Mouse (Mus musculus) brain, embryonic 14.5 days (tissue): Measurements from ENCODE around the gene Lix1. TPM values are rescaled to one million over a fixed set of nuclear protein-coding genes. Genes with fewer than 3 reads are reported as not detected.

ENCODE experiments used
- DNase-seq: peaks from one replicate; pipeline ENCODE4 v3.0.0-alpha.2; 2011; ENCODE audit warnings: low read depth
- CTCF ChIP-seq: fragments of 200-500 bp; IDR thresholded peaks from 2 replicates; pipeline ENCODE4 v1.5.1; 2012; ENCODE audit warnings: inconsistent platforms, mild to moderate bottlenecking, moderate library complexity, borderline replicate concordance; ENCODE audit not compliant: insufficient read depth, insufficient read length; ENCODE audit errors: extremely low read depth
- POLR2A ChIP-seq: fragments of 200-500 bp; IDR thresholded peaks from 2 replicates; pipeline ENCODE4 v1.6.1; 2012; ENCODE audit warnings: mild to moderate bottlenecking, inconsistent platforms, borderline replicate concordance; ENCODE audit not compliant: poor library complexity, insufficient read depth, insufficient read length, severe bottlenecking; ENCODE audit errors: extremely low read depth
- polyA plus RNA-seq: library from polyadenylated mRNA; depleted of rRNA; stranded (reverse); fragments of >200 nt; gene quantifications from 2 replicates; pipeline ENCODE4 v1.2.3, GENCODE M21; 2012

Lix1 gene
- polyA plus RNA-seq, 1 experiment: 10.3 TPM

- no peak for TF ChIP-seq POLR2A
- peak; percentile 80 for DNase-seq
Measured at GRCm38 (mm10) chr17:17424609-17425307, 22.3 kb downstream of the Lix1 start.

DNA sequence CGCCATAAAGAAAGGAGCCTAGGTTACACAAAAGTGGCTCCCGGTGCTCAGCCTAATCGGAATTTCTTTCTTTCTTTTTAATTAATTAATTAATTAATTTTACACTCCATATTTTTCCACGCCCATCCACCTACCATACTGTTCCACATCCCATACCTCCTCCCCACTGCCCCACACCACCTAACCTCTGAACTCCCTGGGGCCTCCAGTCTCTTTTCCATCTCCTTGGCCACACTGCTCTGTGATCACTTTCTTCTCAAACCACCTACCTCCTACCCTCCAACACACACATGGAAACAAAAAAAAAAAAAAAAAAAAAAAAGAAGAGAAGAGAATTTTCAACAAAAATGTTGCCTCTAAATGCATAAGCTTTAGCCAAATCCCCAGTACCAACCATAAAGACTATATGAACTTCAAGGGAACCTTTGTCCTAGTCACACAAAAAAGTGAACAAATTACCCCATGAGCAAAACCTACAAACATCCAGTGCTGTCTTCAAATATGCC lies 22.9 kb downstream of the Lix1 start:
- no peak for DNase-seq
- no peak for TF ChIP-seq POLR2A
- TF ChIP-seq CTCF: no peak

DNA sequence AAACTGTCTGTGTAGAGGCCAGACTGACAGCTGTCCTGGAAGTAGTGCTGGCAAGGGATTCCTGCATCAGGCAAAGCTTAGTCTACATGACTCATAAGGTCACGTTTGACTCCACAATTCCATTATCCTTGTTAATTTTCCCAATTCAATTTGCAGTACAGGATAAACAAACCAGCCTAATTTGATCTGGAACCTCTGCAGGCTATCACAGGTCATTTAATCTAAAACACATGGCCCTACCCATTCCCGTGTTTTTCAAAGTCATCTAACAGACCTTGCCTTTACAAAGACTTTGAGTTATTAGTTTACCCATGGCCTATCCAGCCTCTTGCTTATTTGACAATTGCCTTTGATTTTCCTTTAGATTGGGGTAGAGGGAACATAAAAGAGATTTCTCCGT lies 23.4 kb downstream of the Lix1 start:
- TF ChIP-seq POLR2A (no peak), CTCF (no peak)
- no peak for DNase-seq

DNA sequence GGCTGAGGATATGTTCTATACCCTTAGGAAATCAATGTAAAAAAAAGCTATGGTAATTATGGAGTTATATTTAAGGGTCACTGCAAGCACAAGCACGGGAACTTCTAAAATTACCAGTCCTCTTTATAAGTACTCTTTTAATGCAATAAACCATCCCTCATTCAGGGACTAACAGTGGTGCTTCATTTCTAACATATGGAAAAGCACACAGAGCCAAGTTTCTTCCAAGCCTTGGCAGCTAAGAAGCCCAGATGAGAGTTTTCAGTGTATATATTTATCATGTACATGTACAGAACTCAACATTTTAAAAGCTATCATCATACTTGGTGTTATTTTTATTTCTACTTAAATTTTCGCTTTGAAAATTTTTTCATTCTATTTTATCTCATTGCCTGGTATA lies 26.4 kb downstream of the Lix1 start:
- DNase-seq: no peak
- no peak for TF ChIP-seq POLR2A
- TF ChIP-seq CTCF: no peak

GRCm38 (mm10) chr17:17433679-17434078 lies 31.2 kb downstream of the Lix1 start:
- peak; percentile 43 for DNase-seq
- TF ChIP-seq POLR2A: no peak
- TF ChIP-seq CTCF: no peak

GRCm38 (mm10) chr17:17438576-17439191 lies 36.2 kb downstream of the Lix1 start:
- DNase-seq: no peak
- TF ChIP-seq POLR2A: no peak
- TF ChIP-seq CTCF: no peak

GRCm38 (mm10) chr17:17441876-17442498 lies 39.5 kb downstream of the Lix1 start:
- peak; percentile 75 for DNase-seq
- TF ChIP-seq POLR2A (no peak), CTCF (no peak)

GRCm38 (mm10) chr17:17444297-17444886 lies 41.9 kb downstream of the Lix1 start:
- DNase-seq: no peak
- TF ChIP-seq POLR2A (no peak), CTCF (no peak)

DNA sequence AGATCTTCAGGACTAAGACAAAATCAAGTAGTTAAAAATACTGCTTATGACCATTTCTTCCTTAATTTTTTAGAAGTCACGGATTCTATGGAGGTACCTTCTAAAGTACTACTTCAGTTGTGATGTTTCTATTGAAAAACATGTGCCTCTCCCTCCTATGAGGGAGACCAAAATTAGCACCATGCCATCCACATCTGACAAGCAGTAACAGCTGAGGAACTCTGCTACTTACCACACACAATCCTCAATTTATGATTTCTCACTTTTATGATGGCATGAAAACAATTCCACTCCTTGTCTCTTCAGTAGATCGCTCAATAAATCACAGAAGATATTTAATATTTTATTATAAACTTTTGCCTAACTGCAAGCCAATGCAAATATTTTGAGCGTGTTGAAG lies 44.2 kb downstream of the Lix1 start:
- TF ChIP-seq CTCF (no peak), POLR2A (no peak)
- DNase-seq: no peak

DNA sequence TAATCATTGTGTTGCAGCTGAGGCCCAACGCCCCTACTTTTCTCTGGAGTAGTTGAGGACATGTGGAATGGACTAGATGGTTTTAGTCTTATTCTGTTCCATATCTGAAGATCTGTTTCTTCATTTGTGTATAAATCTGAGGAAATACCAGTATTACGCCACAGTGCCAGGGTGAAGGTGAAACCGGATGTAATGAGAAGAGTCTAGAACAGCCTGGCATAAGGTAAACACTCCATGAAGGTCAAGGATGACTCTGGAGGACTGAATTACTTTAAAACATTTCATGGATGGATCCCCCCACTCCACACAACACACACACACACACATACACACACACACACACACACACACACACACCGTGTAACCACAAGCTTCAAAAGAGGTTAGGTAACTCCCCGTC lies 45.3 kb downstream of the Lix1 start:
- TF ChIP-seq CTCF (no peak), POLR2A (no peak)
- DNase-seq: no peak

DNA sequence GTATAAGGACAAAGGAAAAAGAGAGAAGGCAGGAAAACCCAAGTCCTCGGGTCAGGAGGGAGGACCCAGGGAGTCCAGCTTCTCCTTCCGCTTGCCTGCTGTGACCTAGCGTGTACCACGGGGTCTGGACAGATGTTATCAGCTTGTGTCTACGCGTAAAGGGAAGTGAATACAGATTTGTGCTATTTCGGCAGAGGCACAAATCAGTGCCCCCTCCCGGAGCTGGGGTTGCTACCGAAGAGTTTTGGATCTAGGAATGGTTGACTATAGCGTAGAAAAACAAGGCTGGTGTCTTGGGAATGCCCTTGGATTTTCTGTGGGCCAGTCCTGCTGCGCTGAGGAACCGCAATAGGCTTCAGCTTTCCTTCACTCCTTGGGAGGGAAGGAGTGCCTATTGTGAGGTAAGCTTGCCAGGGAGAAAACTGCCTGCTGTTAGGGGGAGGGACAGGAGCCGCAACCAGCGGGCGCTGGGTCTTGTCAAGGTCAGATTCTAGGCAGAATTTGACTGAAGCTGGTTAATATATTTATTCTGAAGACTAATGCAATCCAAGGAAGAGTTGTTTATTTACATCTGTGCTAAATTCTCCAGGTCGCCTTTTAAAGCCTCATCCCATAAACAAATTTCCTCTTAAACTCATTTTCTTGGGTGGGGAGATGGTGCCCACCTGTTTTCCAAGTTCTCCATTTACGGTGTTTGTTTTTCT lies 46.4 kb downstream of the Lix1 start:
- TF ChIP-seq CTCF (no peak), POLR2A (no peak; the same call in 1 of the 2 replicates)
- DNase-seq: peak; percentile 83

DNA sequence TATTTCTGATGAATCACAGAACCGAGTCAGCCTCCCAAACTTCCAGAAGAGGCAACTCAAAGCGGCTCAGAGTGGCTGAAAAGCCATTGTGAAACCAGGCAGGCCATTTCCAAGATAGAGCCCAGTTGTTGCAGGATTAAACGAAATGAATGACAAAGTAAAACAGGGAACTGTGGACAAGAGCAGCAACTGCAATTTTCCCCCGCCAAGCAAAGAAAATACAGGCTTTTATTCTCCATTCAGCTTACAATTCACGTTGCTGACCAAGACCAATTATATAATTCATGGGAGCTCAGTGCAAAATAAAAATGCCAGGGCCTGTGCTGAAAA lies 46.9 kb downstream of the Lix1 start:
- DNase-seq: peak; percentile 74
- TF ChIP-seq CTCF (no peak), POLR2A (no peak)

DNA sequence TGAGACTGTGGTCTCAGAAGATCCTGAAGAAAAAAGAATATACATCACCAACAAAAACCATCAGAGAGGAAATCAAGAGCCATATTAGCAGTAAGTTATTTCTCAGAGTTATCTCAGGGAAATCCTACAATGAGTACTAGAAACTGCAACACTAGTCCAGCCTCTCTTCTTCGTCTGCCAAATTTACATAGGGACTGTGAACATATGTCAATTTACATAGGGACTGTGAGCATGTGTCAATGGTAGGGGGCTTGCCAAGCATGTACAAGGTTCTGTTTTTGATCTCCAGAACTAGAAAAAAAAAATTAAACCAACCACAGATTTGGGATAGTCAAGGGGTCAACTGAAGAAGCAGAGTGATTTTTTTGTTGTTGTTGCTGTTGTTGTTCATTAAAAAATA lies 48.6 kb downstream of the Lix1 start:
- peak; percentile 53 for DNase-seq

More for the DNA sequence above, 48.6 kb downstream of the Lix1 start:
- TF ChIP-seq POLR2A (no peak), CTCF (no peak)
